Mouse (Mus musculus) T-helper 1 cell (primary cell): ENCODE data around the gene Pi4kb.
"Not testable (repeated sequence)": the region's sequence is repeated elsewhere in the genome, so short reads cannot be mapped to it uniquely, and the experiment has no call there.

Experiments used
- in situ Hi-C: fragments of 300-600 bp; cut with MboI, MseI; formaldehyde crosslinking; loops from one replicate; pipeline ENCODE4 v1.15.1; 2025; ENCODE audit warnings: high pct_unique_total_duplicates

Pi4kb gene

GRCm38 (mm10) chr3:94974528-94975422 lies at the start of gene Pi4kb:
TSS of gene Pi4kb (plus strand) at chr3:94974731.
- in situ Hi-C loops = no loop called here

DNA sequence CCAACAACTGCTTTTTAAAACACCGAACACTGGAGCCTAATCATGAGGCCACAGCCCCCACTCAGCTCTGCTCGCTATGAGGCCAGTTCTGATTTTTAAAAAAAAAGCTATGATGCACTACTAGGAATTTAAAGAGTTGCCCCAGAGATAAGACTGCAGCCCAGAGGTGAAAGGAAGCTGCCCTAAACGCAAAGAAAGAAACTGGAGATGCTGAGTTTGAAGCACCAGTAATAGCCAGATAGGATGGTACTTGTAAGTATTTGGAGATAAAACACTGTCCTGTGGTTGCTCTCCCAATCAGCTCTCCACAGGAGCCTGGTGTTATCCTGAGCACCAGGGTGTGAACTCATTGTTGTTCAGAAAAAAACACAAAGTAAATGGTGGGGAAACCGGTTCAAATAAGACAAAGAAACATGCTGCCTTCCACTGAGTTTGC lies 48.2 kb upstream of the Pi4kb start:
- in situ Hi-C loops = loop anchor here (5.0 kb wide), 1 partner anchor 239 kb away; no protein-coding TSS in a partner anchor

GRCm38 (mm10) chr3:94928979-94929378 lies 45.6 kb upstream of the Pi4kb start:
- in situ Hi-C loops = loop anchor here (5.0 kb wide), 1 partner anchor 242 kb away; no protein-coding TSS in a partner anchor

DNA sequence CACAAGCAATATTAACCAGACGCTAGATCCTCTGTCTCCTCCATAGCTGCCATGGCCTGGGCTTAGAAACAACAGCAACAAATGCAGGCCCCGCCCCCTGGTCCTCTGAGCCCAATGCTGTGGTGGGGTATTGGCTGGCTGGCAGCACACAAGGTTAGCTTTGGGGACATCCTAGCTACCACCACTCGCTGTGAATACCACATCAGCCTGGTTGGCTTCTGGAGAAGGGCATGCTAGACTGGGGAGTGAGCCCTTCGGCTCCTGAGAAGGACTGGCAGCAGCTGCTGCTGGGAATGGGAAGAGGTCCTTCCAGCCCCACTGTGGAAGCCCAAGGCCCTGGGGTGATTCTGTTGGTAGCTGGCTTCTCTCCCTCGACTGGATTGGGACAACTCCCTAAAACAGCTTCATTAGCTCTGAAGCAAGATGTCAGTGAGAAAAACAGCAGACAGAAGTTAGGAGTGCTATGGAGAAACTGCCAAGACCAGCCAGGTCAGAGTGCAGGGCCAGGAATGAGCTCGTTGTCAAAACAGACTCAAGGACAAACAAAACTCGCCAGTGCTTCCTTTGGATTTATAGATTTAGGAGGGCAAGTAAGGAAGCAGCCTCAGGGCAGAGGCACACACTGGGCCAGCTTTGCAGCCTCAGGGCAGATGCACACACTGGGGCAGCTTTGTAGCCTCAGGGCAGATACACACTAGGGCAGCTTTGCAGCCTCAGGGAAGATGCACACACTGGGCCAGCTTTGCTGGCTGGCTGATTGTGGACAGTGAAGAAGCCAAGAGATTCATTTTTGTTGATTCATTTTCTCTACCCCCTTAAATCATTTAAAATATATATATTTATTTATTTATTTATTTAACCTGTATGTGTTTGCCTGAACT lies 43.9 kb upstream of the Pi4kb start:
- in situ Hi-C loops = not testable (repeated sequence)

- in situ Hi-C loops = not testable (repeated sequence)
Observed at GRCm38 (mm10) chr3:94931427-94932082, 43.0 kb upstream of the Pi4kb start.

GRCm38 (mm10) chr3:94932279-94932678 lies 42.3 kb upstream of the Pi4kb start:
- in situ Hi-C loops = not testable (repeated sequence)

DNA sequence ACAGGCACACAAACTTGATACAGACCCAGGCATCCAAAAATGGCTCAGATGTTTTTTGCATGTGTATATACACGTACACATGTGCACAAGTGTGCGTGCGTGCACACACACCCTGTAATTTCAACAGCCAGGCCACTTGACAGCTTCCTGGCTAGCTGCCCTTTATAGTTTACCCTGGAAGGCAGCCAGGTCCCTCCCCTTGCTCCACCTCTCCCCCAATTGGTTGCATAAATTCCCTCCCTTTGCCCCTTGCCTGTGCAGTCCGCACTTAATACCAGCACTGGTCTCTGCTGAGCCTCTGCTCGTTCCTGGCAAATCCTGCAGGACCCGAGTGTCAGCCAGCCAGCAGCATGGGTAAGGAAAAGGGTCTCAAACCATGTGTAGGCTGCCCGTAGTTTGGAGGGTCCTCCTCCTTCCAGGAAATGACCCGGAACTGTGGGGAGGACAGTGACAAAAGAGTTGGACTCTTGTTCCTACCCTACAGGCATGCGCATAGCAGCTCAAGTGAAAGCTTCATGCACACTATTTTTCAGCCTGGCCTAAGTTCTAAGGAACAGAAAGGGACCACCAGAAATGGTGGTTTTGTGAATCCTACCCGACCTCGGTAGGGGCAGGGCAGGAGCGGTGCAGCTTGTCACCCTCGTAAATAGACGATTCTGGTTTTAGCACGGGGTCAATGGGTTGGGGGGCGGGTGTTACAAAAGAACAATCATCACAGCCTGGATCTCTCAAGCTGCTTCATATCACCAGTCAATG lies 41.5 kb upstream of the Pi4kb start, which contains the start of gene Selenbp1:
Selenbp1 (plus strand) TSS at position 248 of the 756 bp plus-strand sequence.
- in situ Hi-C loops = no loop called here

- in situ Hi-C loops = not testable (repeated sequence)
Observed at GRCm38 (mm10) chr3:94933604-94934003, 40.9 kb upstream of the Pi4kb start.

DNA sequence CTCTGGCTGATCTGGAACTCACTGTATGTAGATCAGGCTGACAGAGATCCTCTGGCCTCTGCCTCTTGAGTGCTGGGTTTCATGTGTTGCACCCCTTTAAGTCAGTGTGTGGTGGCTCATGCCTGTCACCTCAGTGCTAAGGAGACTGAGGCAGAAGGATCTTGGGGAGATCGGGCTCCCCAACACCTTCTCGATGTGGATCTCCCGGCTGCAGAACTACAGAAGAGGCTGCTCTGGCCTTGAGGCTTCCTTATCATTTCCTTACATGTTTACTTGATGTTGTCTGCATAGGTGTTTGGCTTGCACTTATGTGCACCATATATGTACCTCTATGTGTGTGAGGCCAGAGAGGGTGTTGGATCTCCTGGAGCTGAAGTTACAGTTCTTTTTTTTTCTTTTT lies 40.0 kb upstream of the Pi4kb start:
- in situ Hi-C loops = not testable (repeated sequence)

DNA sequence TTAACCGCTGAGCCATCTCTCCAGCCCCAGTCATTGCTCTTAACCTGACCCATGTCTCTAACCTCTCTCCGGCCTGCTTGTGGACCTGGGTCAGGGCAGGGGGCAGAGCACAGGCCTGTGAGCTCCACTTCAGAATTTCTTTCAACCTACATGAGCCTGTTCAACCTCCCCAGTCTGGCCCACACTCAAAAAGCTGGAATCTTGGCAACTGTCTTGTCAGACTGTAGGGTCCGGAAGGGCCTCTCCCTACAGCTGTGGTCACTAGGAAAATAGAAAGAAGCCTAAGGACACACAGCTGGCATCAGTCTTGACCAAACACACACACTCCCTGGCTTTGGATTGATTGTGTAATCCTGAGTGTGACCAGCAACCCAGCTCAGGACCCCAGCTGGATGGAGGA lies 39.2 kb upstream of the Pi4kb start:
- in situ Hi-C loops = loop anchor here (5.0 kb wide), 1 partner anchor 33 kb away; no protein-coding TSS in a partner anchor

DNA sequence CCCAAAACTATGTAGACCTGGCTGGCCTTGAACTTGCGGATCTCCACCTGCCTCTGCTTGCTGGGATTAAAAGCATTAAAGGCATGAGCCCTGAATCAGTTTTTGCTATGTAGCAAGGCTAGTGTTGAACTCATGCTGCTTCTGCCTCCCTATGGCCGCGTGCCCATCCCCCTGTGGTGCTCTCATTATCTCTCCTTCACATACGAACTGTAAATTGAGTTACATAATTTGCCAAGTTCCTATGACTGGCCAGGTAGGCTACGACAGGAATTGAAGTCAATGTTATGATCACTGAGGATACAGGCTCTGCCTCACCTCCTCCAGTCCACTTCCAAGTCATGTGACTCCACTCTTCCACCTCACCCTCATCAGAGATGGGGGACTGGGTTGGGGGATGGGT lies 38.4 kb upstream of the Pi4kb start:
- in situ Hi-C loops = loop anchor here (5.0 kb wide), 1 partner anchor 34 kb away; no protein-coding TSS in a partner anchor

GRCm38 (mm10) chr3:94937194-94937593 lies 37.3 kb upstream of the Pi4kb start:
- in situ Hi-C loops = loop anchor here (5.0 kb wide), 1 partner anchor 35 kb away; no protein-coding TSS in a partner anchor

- in situ Hi-C loops = loop anchor here (5.0 kb wide), 1 partner anchor 238 kb away; no protein-coding TSS in a partner anchor
Observed at GRCm38 (mm10) chr3:94940033-94940432, 34.5 kb upstream of the Pi4kb start.

GRCm38 (mm10) chr3:94942211-94942967 lies 32.1 kb upstream of the Pi4kb start:
- in situ Hi-C loops = loop anchor here (5.0 kb wide), 1 partner anchor 240 kb away; no protein-coding TSS in a partner anchor

DNA sequence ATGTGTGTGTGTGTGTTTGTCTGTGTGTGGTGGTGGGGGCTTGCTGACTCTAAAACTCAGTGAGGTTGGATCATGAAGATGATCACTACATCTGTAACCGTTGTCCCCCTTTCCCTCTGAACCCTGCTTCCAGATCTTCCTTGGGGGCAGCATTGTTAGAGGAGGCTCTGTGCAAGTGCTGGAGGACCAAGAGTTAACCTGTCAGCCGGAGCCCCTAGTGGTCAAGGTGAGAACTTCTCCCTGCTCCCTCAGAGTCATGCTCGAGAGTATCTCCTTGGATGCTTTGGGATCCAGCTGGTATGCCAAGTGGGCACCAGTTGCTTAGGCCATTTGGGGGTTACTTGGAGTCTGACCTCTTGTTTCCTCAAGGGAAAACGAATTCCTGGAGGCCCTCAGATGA lies 30.8 kb upstream of the Pi4kb start:
- in situ Hi-C loops = loop anchor here (5.0 kb wide), 1 partner anchor 241 kb away; no protein-coding TSS in a partner anchor

DNA sequence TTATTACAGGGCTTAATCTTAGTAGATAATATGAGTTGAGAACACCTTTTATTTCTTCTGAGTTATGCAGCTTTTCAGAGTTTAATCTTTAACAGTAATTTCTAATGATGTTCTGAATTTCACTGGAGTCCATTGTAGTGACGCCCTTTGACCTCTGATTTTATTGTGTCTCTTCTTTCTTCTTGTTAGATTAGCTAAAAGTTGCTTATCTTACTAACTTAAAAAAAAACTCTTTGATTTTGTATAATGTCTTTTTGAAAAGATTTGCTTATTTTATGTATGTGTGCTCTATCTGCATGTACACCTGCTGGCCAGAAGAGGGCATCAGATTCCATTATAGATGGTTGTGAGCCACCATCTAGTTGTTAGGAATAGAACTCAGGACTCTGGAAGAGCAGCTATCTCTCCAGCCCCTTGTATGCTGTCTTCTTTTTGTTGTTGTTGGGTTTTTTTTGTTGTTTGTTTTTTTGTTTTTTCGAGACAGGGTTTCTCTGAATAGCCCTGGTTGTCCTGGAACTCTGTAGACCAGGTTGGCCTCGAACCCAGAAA lies 26.4 kb upstream of the Pi4kb start:
- in situ Hi-C loops = no loop called here

GRCm38 (mm10) chr3:94949645-94950044 lies 24.9 kb upstream of the Pi4kb start:
- in situ Hi-C loops = no loop called here

DNA sequence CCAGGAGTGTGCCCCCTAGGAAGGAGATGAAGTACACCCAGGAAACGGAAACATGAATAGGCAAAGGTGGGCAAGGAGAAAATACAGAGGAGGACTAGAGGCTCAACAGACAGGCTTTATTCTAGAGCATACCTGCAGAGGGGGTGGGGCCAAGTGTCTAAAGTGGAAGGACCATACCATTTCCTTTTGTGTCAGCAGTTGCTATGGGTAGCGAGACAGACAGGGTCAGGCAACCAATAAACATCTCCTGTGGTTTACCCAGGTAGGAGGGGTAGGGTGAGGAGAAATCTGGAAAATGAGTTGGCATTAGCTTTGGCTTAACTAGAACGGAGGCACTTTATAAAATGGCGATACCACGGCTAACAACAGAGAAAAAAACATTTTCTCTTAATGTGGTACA lies 21.7 kb upstream of the Pi4kb start:
- in situ Hi-C loops = no loop called here

DNA sequence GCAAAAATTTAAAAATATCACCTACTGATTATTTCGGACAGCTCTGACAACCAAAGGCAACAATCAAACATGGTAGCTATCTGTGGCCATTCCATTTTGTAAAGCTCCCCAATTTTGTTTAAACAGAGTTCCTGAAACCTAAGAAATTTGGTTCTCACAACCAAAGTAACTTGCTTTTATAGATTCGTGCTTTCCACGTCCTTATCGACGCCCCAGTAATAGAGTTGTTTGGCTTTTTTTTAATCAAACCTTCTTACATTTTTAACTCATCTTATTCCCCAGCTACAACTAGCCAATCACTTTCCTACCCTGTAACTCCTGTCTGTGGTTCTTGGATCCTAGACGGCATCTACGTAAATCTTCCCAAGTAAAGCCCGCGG lies 21.2 kb upstream of the Pi4kb start:
- in situ Hi-C loops = no loop called here
